Mouse (Mus musculus) frontal cortex, postnatal 36 days (tissue): ENCODE results near the gene Pld5.
A peak's percentile ranks its signal among the peaks of the same experiment; 100 is the strongest.

ENCODE experiments used
- DNase-seq, 2 experiments: peaks; one replicate each; pipeline ENCODE4 v3.0.0; 2022; ENCODE audit warnings: low spot score in 2 of 2

Gene Pld5

GRCm38 (mm10) chr1:176274667-176275610 is at the start of gene Pld5:
Gene Pld5 (minus strand): TSS chr1:176275312.
- DNase-seq = peak; percentile 36 to 41

- peak in 1 of 2 experiments; percentile 22 for DNase-seq
Measured at GRCm38 (mm10) chr1:176315063-176315462, 40.0 kb upstream of the Pld5 start.

- DNase-seq = no peak
Measured at GRCm38 (mm10) chr1:176310174-176310573, 35.1 kb upstream of the Pld5 start.

GRCm38 (mm10) chr1:176289396-176289795 is 14.3 kb upstream of the Pld5 start:
- no peak for DNase-seq

- no peak for DNase-seq
Measured at GRCm38 (mm10) chr1:176275611-176275980, 484 bp upstream of the Pld5 start.

- DNase-seq = no peak
Measured at GRCm38 (mm10) chr1:176248717-176249030, 26.4 kb downstream of the Pld5 start.

GRCm38 (mm10) chr1:176247885-176248716 is 27.0 kb downstream of the Pld5 start:
- DNase-seq = no peak

GRCm38 (mm10) chr1:176239199-176239598 is 35.9 kb downstream of the Pld5 start:
- no peak for DNase-seq

- DNase-seq = peak; percentile 12 to 29
Measured at GRCm38 (mm10) chr1:176223794-176224193, 51.3 kb downstream of the Pld5 start.

- DNase-seq = peak; percentile 75 to 79
Measured at GRCm38 (mm10) chr1:176223196-176223595, 51.9 kb downstream of the Pld5 start.

- DNase-seq = no peak
Measured at GRCm38 (mm10) chr1:176218217-176218616, 56.9 kb downstream of the Pld5 start.

- peak in 1 of 2 experiments; percentile 6 for DNase-seq
Measured at GRCm38 (mm10) chr1:176213645-176214221, 61.4 kb downstream of the Pld5 start.

- DNase-seq = no peak
Measured at GRCm38 (mm10) chr1:176212922-176213644, 62.0 kb downstream of the Pld5 start.

GRCm38 (mm10) chr1:176210803-176211202 is 64.3 kb downstream of the Pld5 start:
- DNase-seq = no peak

GRCm38 (mm10) chr1:176208014-176208413 is 67.1 kb downstream of the Pld5 start:
- DNase-seq = no peak

GRCm38 (mm10) chr1:176202360-176202759 is 72.8 kb downstream of the Pld5 start:
- peak in 1 of 2 experiments; percentile 8 for DNase-seq

GRCm38 (mm10) chr1:176197036-176197766 is 77.9 kb downstream of the Pld5 start:
- no peak for DNase-seq

- no peak for DNase-seq
Measured at GRCm38 (mm10) chr1:176196341-176196740, 78.8 kb downstream of the Pld5 start.

GRCm38 (mm10) chr1:176194727-176195126 is 80.4 kb downstream of the Pld5 start:
- no peak for DNase-seq

GRCm38 (mm10) chr1:176183991-176184390 is 91.1 kb downstream of the Pld5 start:
- DNase-seq = no peak

GRCm38 (mm10) chr1:176174971-176175370 is 100.1 kb downstream of the Pld5 start:
- no peak for DNase-seq
